Mouse (Mus musculus) liver, postnatal 0 days (tissue): Measurements from ENCODE around the gene Sec61b.

Experiments
- CTCF ChIP-seq: sonication (generic); IDR thresholded peaks from 2 replicates; pipeline ENCODE4 v1.5.1; 2016; ENCODE audit warnings: antibody characterized with exemption, low read depth
- EP300 ChIP-seq: IDR thresholded peaks from 2 replicates; pipeline ENCODE4 v1.6.1; 2016; ENCODE audit warnings: antibody characterized with exemption, low read depth, mild to moderate bottlenecking

DNA sequence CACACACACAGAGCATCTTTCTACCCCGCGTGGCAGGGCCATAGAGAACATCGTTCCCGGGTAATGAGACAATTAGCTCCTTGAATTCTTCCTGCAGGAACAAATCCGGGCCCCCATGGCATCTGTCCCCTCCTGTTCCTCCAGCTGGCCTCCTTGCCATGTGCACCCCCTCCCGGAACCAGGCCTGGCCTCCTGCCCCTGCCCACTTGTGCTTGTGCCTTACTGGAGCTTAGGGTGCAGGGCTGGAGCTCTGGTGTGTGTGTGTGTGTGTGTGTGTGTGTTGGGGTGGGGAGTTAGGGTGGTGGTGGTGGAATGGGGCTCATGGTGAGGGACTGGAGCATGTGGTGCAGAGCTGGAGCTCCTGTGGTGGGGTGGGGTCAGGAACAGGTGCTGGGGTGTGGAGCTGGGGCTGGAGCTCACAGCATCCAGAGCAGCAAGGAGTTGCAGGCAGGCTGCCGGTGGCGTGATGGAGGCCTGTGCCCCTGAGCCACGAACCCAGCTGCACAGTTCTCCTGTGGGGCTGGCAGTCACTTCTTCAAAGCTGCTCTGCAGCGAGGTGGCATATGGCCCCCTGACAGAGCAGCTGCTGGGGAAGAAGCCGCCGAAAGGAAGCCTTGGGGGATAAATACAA lies 44.2 kb downstream of the Sec61b start:
- no peak for TF ChIP-seq CTCF
- TF ChIP-seq EP300, result no peak
